Mouse (Mus musculus) frontal cortex, postnatal 36 days (tissue): ENCODE data around the gene Tln2.

Source experiments
- DNase-seq, 2 experiments: peaks; one replicate each; pipeline ENCODE4 v3.0.0; 2022; ENCODE audit warnings: low spot score in 2 of 2

Gene Tln2

DNA sequence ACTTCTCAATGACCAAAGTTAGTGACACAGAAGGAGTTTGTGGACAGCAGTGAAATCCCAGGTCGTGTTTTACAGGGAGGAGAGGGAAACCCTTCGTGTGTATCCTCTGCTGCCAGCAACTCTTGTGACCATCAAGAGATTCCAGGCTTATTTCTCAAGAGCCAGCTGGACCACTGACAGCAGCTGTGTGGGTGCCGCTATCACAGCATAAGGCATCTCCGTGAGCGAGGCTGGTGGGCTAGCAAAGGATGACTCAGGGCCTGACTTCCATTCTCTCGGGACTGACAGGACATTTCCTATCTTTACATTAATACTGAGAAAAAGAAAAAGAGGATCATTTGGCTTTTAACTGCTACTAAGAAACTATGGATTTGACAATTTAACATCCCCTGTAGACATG, 283.1 kb downstream of the Tln2 start:
- peak; percentile 32 to 49 for DNase-seq

DNA sequence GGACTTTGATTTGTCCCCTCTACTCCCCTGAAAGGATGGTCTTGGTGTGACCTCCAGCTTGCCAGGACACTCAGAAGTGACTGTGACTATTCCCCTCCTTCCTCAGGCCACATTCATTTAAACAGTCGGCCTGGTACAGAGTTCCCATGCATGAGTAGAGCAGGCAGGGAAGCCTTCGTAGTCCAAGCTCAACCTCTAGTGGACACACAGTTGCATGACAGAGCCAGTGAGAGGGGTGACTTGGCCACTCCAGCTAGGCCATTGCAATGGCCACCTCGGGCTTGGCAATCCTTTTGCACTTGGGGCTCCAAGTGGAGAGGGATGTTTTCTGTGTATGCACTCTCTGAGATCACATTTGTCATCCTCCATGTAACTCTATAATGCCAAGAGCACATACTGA, 285.2 kb downstream of the Tln2 start:
- no peak for DNase-seq

DNA sequence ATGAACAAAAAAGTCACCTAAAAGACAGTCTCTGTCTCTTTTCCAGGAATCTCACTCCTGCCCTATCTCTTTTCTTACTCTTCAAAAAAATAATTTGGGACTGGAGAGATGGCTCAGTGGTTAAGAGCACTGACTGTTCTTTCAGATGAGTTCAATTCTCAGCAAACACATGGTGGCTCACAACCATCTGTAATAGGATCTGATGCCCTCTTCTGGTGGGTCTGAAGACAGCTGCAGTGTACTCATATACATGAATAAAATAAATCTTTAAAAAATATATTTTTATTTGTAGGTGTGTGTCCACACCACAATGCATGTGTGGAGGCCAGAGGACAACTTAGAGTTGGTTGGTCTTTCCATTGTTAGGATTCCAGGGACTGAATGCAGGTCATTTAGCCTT, 286.1 kb downstream of the Tln2 start:
- DNase-seq, result no peak

DNA sequence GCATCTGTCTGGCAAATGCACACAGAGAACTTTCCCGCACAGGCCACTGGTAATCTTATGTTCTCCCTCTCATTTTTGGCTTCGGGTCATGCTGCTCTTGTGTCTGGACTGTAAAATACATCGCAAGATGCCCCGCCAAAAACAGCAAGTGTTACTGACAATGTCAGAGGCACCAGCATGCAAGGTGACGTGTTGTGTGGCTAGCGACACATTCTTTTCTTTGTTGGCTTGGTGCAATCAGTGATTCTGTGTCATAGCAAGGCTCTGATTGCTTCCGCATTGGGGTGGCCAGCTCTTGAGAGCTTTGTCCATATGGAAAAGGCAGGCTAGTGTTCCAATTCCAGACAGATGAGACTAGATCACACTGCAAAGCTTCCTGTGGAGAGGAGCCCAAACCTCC, 288.8 kb downstream of the Tln2 start:
- no peak for DNase-seq

DNA sequence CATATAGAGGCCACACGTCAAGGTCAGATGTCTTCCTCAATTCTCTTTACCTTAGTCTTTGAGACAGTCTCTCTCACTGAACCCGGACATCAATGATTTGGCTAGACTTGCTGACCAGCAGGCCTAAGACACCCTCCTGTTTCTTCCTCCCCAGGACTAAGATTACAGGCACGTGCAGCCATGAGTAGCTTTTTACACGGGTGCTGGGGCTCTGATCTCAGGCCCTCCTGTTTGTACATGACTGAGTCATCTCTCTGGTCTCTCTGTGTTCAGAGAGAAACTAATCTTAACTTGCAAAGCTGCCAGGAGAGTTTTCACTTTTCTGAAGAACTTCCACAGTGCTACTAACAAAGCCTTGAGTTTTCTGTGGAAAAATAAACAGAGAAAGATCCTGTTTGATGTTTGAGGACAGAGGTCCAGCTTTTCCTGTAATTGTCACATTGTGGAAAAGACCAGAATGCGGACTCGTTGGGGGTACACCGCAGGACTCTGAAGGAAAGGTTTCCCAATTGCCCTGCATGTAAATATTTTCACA, 289.4 kb downstream of the Tln2 start:
- no peak for DNase-seq

DNA sequence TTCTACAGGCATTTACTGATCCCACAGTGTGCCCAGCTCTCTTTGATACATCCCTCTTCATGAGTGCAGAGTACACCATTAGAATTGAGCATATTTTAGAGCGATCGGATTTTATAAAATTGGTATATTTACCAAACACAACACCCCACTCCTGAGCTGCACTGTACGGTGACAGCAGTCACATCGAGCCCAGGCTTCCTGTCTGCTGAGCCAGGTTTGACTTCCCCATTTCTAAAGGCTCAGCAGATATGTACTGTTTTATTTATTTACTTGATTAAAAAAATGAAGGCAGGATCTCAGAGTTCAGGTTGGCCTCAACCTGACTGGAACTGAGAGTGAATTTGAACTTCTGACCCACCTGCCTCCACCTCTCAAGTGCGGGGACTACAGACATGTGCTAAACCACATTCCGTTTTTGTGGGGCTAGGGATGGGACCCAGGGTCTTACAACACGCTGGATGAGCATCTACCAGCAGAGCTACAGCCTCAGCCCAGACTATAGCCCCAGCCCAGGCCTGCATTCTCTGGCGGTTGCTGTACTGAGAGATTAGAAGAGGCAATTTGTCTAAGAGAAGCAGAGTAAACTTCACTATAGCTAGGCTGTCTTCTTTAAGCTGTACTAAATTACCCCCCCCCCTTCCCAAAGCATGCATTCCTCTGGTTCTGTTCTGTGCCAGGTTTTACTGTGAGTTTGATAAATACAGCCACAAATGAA, 292.1 kb downstream of the Tln2 start:
- no peak for DNase-seq

DNA sequence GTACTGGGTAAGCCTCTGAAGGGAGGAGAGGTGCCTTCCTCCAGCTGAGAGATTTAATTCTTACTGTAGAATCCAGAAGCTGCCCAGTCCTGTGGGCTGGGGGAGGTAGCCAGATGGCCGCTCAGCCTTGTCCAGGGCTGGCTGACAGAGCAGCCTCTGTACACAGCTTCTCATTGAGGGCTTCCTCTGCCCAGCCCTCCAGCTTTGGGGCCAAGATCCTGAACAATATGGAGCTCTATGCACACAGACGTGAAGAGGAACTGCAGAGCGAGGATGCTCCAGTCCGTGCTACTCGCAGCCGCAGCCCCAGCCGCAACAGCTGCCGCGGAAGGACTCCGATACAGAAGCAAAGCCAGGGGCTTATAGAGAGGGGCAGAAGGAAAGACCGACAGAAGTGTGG, 294.0 kb downstream of the Tln2 start:
- DNase-seq, result peak; percentile 22 to 28

DNA sequence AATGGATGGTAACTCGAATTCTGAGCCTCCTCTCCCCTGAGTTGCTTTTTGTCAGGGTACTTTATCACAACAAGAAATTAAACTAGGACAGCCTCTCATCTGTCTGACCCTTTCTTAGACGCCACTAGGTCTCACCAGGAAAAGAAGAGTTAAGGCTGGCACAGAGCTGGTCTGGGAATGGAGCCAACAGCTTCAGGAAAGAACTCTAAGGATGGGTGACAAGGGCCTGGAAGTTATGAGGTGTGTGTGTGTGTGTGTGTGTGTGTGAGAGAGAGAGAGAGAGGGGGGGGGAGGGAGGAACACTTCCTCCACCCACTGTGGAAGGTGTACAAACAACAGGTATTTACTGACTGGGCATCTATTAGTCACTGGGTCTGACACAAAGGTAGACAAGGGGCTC, 294.6 kb downstream of the Tln2 start:
- peak in 1 of 2 experiments; percentile 12 for DNase-seq

DNA sequence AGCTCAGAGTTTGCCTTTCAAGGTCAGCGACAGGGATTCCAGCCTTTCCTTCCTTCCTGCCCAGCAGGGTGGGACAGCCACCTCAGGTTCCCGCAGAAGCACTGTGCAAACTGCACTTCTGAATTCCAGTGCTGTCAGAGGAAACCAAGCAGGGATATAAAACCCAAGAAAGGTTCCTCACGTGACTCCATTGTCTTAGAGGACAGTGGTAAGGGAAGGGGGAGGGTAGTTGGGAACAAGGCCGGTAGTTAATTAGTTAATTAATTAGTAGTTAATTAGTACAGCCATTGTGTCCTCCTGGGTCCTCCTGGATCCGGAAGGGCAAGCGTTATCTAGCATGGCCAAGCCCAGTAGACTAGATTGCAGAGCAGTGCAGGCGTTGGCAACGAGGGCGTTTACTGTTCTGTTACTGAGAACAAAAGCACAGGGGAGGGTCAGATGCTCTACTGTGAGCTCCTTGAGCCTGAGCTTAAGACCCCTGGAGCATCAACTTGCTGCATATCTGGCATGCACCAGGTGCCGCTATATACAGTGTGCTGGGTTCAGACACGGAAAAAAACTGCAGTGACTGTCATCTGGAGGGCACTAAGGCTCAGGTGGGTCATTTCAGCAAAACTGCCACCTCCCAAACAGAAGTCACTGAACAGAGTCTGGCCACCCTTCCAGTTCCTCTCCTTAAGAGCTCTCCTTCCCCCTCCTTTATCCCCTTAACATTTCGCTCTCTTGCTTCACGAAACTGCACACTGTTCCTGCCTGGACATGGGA, 298.5 kb downstream of the Tln2 start:
- no peak for DNase-seq

DNA sequence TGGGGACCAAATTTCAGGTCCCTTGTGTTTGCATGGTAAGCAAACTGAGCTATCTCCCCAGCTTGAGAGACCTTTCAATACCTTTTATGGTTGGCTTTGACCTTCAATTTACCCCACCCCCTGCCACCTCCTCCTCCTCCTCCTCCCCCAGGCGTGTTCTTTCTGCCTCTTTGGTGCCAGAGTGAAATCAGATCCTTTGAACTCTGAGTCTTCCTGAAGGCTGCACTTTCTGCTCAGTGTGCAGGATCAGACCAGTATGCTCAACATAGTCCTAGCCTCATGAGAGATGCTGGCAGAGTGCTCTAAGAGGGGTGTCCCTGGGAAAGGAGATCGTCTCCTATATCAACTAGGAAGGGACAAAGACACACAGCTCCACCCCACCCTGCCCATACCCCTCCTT, 309.4 kb downstream of the Tln2 start:
- no peak for DNase-seq

DNA sequence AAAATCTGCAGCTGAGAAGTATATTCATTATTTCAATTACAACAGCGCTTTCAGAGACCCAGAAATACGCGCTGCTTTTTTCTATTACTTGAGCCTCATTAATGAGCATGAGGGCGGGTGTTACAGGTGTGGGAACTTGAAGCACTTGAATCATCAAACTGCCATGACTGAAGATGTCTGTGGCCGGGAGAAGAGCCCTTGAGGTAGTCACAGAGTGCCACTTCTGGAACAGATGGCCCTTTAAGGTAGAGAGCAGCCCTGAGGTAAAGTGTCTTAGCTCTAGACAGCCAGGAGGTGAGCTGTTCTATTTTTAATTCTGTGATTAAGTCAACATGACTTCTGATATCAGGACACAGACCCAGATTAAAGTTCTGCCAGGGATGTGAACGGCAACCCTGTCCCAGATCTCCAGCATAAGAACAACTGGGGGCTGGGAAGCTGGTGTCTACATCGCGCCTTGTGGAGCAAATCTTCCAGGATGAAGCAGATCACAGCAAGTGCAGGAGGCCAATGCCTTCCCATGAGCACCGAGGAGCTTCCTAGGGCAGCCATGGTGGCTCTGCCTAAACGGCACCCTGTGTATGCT, 312.0 kb downstream of the Tln2 start:
- DNase-seq, result no peak

DNA sequence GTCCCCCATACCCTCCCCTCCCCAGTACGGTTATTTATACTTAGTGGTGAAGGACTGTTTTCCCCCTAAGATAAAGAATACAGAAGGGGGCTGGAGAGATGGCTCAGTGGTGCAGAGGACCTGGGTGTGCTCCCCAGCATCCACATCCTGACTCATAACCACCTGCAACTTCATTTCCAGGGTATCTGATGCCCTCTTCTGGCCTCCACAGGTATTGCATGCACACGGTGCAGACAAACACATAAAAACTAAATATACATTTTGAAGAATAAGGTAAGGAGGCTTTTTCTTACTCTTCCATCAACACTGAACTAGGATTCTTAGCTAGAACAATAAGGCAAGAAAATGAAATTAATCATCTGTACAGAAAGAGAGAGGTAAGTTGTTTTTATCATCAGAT, 314.2 kb downstream of the Tln2 start:
- DNase-seq, result no peak

DNA sequence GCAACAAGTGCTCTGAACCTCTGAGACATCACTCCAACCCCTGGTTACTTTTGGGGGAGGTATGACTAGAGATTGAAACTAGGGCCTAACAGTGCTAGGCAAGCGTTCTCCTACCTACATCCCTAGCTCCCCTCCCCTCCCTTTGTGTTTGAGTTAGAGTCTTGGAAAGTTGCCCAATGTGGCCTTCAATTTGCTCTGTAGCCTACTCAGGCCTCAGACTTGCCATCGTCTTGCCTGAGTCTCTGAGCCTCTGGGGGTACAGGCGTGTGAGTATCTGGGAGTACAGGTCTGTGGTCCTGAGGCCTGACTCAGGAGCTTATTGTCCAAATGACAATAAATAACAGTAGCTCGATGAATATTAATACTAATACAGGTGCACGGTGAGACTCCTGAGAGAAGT, 317.8 kb downstream of the Tln2 start:
- no peak for DNase-seq

DNA sequence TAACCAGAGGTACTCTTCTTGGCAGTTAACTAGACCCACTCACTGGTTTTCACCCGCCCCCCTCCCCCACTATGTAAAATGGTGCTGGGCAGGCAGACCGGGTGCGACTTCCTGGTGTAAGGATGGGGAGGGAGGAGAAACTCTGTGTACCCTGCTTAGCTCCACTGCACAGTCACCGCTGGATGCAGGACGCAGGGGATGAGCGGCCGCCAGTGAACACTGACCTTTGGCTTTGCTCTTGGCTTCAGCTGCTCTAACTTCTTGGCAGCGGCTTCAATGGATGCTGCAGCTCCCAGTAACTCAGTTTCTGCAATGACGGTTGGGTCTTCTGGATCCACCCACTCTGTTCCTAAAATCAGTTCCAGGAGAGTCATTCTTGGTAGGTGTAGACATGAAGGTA, 319.0 kb downstream of the Tln2 start:
- DNase-seq, result no peak

DNA sequence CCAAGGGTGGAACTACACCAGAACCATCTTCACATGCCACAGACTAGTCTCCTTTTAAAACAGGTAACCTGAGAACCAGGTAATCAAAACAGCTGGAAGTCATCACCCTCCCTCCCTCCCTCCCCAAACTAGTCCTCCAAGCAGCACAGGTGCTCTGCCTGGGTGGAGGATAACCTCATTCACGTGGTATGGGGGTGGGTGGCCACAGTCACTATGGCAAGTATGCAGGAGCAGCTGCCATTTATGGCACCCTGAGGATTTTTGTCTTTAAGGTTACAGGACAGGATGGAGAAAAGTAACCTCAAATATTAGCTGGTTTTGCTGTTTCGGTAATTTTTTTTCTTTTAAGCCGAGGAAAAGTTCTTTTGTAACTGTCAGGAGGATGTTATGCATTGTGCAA, 322.5 kb downstream of the Tln2 start:
- DNase-seq, result no peak

DNA sequence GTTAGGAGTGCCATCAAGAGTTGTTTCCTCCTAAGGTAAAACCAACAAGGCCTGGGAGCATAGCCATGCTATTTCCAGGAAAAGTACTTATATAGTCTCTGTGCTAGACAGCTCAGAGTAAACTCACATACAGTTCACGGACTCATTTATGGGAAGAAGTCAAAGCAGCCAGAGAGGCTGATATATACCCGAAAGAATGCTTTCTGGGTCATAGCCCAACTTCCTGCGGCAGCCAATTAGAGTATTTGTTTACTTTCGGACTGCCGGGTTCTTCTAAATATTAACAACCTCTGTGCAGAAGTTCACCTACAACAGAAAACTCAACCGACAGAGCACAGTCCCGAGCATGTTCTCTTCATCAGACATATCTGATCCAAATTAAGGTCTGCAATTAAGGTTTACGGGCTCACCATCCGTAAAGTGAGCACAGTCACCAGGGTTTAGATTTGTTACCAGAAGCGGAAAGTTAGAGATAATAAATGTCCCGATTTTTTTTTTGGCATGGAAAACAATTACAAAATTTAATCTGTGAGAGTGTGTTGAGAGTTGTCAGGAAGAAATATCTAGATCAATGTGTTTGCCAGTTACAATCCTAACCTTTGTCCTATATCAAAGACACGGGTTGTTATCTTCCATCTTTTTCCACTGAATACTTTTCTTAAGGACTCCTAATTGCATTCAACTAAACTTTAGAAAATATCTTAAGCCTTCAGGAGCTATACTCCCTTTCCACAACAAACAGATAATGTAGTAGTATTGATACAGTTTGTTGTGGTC, 323.9 kb downstream of the Tln2 start:
- DNase-seq, result no peak

DNA sequence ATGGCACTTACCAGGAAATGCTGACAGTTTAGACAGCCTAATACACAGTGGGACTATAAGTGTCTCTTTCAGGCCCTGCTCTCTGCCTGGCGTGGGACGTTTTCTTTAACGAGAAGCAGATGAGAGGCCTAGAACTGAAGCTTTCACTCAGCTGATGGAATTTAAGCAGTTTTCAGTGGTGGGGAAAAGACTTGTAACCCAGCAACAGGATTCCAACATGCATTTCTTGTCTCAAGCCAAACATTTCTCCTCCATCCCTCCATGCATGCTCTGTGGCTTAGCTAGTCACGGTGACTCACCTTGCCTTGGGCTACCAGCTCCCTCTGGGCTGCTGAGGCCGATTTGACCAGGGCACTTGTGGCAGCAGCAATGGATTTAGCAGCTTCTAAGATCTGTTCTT, 330.5 kb downstream of the Tln2 start:
- DNase-seq, result no peak

DNA sequence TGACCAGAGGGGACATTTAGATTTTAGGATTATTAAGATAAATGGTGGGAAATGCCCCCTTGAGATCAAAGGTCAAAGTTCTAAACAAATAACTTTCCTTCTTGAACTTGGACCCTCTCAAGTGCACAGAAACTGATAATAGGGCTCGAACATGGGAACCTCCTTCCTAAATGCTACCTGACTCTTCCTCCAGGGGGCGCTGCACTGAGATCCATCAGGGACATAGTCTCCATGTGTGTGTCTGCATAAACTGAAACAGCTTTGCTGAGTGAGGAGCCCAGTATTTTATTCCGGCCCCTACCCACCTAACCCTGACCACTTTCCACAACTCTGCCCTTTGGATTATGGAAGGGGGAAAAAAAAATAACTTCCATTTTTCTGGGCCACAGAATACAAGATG, 339.1 kb downstream of the Tln2 start:
- DNase-seq, result no peak

DNA sequence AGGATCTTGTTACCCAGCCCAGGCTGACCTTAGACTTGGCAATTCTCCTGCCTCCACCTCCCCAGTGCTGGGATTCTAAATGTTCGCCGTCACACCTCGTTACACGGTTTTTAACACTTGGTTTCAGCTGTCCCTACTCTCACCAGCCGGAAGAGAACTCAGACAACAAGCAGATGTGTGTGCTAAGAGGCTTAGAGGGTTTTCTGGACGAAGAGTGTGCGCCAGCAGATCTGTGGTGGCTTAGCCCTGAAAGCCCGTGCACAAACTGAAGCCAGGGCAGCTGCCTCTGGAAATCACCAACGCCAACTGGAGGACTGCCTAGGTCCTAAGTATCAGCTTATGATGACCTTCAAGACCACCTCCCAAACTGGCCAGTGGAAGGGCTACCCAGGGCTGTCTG, 341.5 kb downstream of the Tln2 start:
- DNase-seq, result no peak

DNA sequence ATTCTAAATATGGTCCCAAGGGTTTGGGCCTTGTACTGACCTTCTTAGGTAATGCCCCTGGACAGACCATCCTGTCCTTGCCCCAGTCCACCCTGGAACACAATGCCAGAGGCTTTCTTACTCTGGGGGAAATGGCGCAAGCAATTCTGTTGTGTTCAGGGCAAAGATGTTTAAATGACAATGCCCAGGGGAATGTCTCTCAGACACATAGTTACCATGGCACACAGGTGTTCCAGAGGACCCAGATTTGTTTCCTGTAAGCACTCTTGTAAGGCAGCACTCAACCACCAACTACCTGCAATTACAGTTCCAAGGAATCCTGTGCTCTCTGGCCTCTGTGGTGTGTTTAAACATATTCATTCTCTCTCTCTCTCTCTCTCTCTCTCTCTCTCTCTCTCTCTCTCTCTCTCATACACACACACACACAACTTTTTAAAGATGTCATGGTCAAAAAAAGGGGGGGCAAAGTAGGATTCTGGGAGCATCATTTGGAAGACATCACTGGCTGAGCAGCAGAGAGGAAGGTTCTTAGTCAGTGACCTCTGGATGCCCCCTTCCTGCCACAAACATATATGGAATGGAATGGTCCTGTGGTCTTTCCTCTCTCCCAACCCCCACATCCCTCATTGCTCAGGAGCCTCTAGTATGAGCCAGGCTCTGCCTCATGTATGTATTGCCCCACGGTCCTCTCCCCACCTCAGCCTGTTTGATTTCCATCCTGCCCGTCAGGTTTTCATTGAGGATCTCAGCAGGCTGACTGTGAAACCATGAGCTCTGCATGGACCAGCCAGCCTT, 345.1 kb downstream of the Tln2 start:
- no peak for DNase-seq

DNA sequence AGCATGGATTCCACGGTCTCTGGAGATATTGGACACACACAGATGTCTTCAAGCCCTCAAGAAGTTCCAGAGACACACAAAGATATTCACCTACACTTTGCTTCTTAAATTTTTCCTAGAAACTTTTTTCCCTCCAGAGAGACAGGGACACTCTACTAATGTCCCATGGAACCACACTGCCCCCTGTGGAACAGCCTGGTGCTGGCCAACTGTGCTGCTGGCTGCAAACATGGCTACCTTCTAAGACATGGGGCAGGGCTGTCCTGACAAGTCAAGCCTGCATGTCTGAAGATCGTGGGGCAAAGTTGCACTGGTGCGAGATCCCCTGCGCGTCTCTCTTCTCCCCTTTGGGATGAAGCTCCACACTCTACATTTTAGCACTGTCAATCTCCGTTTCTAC, 346.2 kb downstream of the Tln2 start:
- DNase-seq, result peak; percentile 73 to 78
